Mouse (Mus musculus) hindbrain, embryonic 14.5 days (tissue): ENCODE measurements around the gene Btbd35f15. TPM values are rescaled to one million over a fixed set of nuclear protein-coding genes. Genes with fewer than 3 reads are reported as not detected.
"Not testable (repeated sequence)": the region's sequence is repeated elsewhere in the genome, so short reads cannot be mapped to it uniquely, and the experiment has no call there.

ENCODE experiments used
- ATAC-seq: fragments of 200-750 bp; cut with Nextera tagmentation; 2 replicates; pipeline ENCODE4 v1.8.0; 2017; ENCODE audit warnings: moderate number of reproducible peaks, mild to moderate bottlenecking, moderate TSS enrichment, moderate library complexity; ENCODE audit not compliant: low FRiP score
- DNase-seq: peaks from one replicate; pipeline ENCODE4 v3.0.0-alpha.2; 2015; ENCODE audit warnings: low spot score
- H3K27ac ChIP-seq: fragments of 300-500 bp; sonication (generic); 2 replicates; pipeline ENCODE4 v1.5.1; 2014; ENCODE audit warnings: mild to moderate bottlenecking, moderate library complexity
- H3K27me3 ChIP-seq: fragments of 300-500 bp; sonication (generic); 2 replicates; pipeline ENCODE4 v1.6.1; 2014; ENCODE audit warnings: mild to moderate bottlenecking, low read length, mixed read lengths; ENCODE audit not compliant: control insufficient read depth, insufficient read depth
- H3K36me3 ChIP-seq: fragments of 300-500 bp; sonication (generic); replicated peaks from 2 replicates; pipeline ENCODE4 v1.6.1; 2014; ENCODE audit not compliant: control insufficient read depth, insufficient read depth
- H3K4me1 ChIP-seq: fragments of 300-500 bp; sonication (generic); replicated peaks from 2 replicates; pipeline ENCODE4 v1.6.1; 2014; ENCODE audit warnings: antibody characterized with exemption, low read length, mixed read lengths; ENCODE audit not compliant: control insufficient read depth, insufficient read depth
- H3K4me2 ChIP-seq: fragments of 300-500 bp; sonication (generic); replicated peaks from 2 replicates; pipeline ENCODE4 v1.6.1; 2014; ENCODE audit warnings: mild to moderate bottlenecking, moderate library complexity
- H3K4me3 ChIP-seq: fragments of 300-500 bp; sonication (generic); replicated peaks from 2 replicates; pipeline ENCODE4 v1.5.1; 2014; ENCODE audit warnings: mild to moderate bottlenecking, low read length
- H3K9ac ChIP-seq: fragments of 300-500 bp; sonication (generic); 2 replicates; pipeline ENCODE4 v1.6.1; 2014
- H3K9me3 ChIP-seq: fragments of 300-500 bp; sonication (generic); 2 replicates; pipeline ENCODE4 v1.6.1; 2016; ENCODE audit warnings: low read length; ENCODE audit not compliant: control insufficient read depth
- WGBS: fragments of 180-500 bp; shearing (Covaris S2); extraction: QIAGEN DNeasy Blood & Tissue Kit; methylation state at CpG from one replicate; pipeline ENCODE4 v1.1.7; 2014; 5-methylcytosine and 5-hydroxymethylcytosine counted together
- polyA plus RNA-seq: library from polyadenylated mRNA; unstranded; fragments of >200 nt; fragmentation: Nextera tagmentation; extraction: Ambion mirVana; gene quantifications from 2 replicates; pipeline ENCODE4 v1.2.1, GENCODE M21; 2014

The Btbd35f15 gene
- not detected in 2 replicates for polyA plus RNA-seq

DNA sequence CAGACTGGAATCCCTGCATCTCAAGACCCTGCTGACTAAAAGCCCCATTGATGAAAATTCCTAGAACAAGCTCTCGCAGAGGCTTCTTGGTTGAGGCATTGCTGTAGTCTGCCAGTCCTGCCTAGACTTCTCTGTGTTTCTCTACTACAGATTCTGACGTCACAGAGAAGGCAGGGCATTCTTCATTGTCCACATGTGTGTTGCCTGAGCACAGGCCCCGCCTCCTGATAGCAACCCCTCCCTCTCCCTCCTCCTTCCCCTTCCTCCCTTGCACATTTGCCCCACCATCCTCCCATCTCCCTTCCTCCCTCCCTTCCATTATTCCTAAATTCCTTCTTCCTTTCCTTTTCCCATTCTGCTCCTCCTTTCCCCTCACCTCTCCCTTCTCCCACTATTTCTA lies at the start of gene Btbd35f15:
Btbd35f15 (minus strand) TSS at position 101 of the 400 bp plus-strand sequence.
- H3K4me2 ChIP-seq, H3K36me3 ChIP-seq, ATAC-seq, H3K27ac ChIP-seq, H3K4me3 ChIP-seq, H3K4me1 ChIP-seq, H3K27me3 ChIP-seq, H3K9ac ChIP-seq, H3K9me3 ChIP-seq, DNase-seq: not testable (repeated sequence)
- WGBS = no CpG with 5 or more reads among the region's 3 CpGs

Other genes with a start within 250 kb of the Btbd35f15 start
- not detected in 2 replicates for gene Btbd35f13, start 79.9 kb upstream of the Btbd35f15 start, polyA plus RNA-seq
- not detected in 2 replicates for gene Btbd35f14, start 125.0 kb upstream of the Btbd35f15 start, polyA plus RNA-seq